Mouse (Mus musculus) neural tube, embryonic 11.5 days (tissue): Measurements from ENCODE around the gene 9030025P20Rik. TPM values are rescaled to one million over a fixed set of nuclear protein-coding genes. Genes with fewer than 3 reads are reported as not detected.
A peak's percentile ranks its signal among the peaks of the same experiment; 100 is the strongest.
"Not testable (repeated sequence)": the region's sequence is repeated elsewhere in the genome, so short reads cannot be mapped to it uniquely, and the experiment has no call there.

Source experiments
- ATAC-seq: fragments of 200-750 bp; cut with Nextera tagmentation; 2 replicates; pipeline ENCODE4 v1.8.0; 2017; ENCODE audit warnings: moderate number of reproducible peaks, mild to moderate bottlenecking, moderate TSS enrichment, moderate library complexity; ENCODE audit not compliant: insufficient read depth, low FRiP score, low TSS enrichment
- DNase-seq: peaks from one replicate; pipeline ENCODE4 v3.0.0-alpha.2; 2015; ENCODE audit warnings: low spot score
- H3K27ac ChIP-seq: fragments of 300-500 bp; sonication (generic); 2 replicates; pipeline ENCODE4 v1.5.1; 2014; ENCODE audit warnings: low read depth, mild to moderate bottlenecking, low read length
- H3K27me3 ChIP-seq: fragments of 300-500 bp; sonication (generic); 2 replicates; pipeline ENCODE4 v1.6.1; 2014; ENCODE audit warnings: mild to moderate bottlenecking, low read length, mixed read lengths; ENCODE audit not compliant: control insufficient read depth, insufficient read depth
- H3K36me3 ChIP-seq: fragments of 300-500 bp; sonication (generic); 2 replicates; pipeline ENCODE4 v1.6.1; 2014; ENCODE audit warnings: mild to moderate bottlenecking, low read length, moderate library complexity, mixed read lengths; ENCODE audit not compliant: control insufficient read depth, insufficient read depth
- H3K4me1 ChIP-seq: fragments of 300-500 bp; sonication (generic); 2 replicates; pipeline ENCODE4 v1.6.1; 2014; ENCODE audit warnings: low read length, mixed read lengths; ENCODE audit not compliant: control insufficient read depth, insufficient read depth
- H3K4me2 ChIP-seq: fragments of 300-500 bp; sonication (generic); 2 replicates; pipeline ENCODE4 v1.6.1; 2014; ENCODE audit warnings: low read depth, mild to moderate bottlenecking, moderate library complexity
- H3K4me3 ChIP-seq: fragments of 300-500 bp; sonication (generic); 2 replicates; pipeline ENCODE4 v1.5.1; 2014; ENCODE audit warnings: low read depth, low read length
- H3K9ac ChIP-seq: fragments of 300-500 bp; sonication (generic); 2 replicates; pipeline ENCODE4 v1.6.1; 2014; ENCODE audit warnings: mild to moderate bottlenecking, low read length
- H3K9me3 ChIP-seq: fragments of 300-500 bp; sonication (generic); 2 replicates; pipeline ENCODE4 v1.6.1; 2016; ENCODE audit warnings: low read length; ENCODE audit not compliant: control insufficient read depth
- WGBS: fragments of 180-500 bp; shearing (Covaris S2); extraction: QIAGEN DNeasy Blood & Tissue Kit; methylation state at CpG from one replicate; pipeline ENCODE4 v1.1.7; 2014; 5-methylcytosine and 5-hydroxymethylcytosine counted together
- polyA plus RNA-seq: library from polyadenylated mRNA; unstranded; fragments of >200 nt; fragmentation: Nextera tagmentation; extraction: Ambion mirVana; gene quantifications from 2 replicates; pipeline ENCODE4 v1.2.1, GENCODE M21; 2014

Gene 9030025P20Rik
- 6.6 and 8.2 TPM in 2 replicates for polyA plus RNA-seq

DNA sequence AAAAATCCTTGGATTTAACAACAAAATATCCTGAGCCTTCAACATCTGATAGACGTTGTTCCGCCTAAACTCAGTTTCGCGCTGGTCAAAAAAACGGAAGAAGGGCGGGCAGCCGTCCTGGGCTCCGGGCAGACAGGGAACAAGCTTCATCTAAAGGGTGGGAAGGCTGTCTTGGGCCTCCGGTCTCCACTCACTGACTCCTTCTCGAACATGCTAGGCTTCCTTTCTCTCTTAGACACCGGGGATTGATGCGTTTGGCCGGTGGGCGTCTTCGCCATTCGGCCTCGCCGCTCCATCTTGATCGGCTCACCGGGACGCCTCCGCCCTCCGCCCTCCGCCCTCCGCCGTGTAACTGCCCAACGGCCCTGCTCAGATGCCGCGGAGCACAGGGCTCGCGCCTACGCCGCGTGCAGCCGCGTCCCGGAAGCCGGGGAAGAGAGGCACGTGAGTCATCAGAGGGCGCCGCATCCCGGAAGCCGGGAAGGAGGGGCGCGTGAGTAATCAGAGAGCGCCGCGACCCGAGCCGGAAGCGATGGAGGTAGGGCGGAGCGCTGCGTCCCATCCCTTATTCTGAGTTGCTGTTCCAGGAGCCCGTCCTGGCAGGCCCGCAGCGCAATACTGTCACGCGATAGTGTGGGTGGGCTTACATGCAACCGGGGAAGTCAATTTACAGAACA lies at the start of gene 9030025P20Rik, which contains the start of gene Gm3417:
TSS of gene 9030025P20Rik (plus strand) at position 107 of the 677 bp plus-strand sequence.
TSS of gene Gm3417 (minus strand) at position 429 of the 677 bp plus-strand sequence.
- ATAC-seq: peak; percentile 97
- DNase-seq, H3K27me3 ChIP-seq, H3K4me1 ChIP-seq, H3K4me2 ChIP-seq, H3K27ac ChIP-seq, H3K4me3 ChIP-seq, H3K9ac ChIP-seq, H3K9me3 ChIP-seq, H3K36me3 ChIP-seq: not testable (repeated sequence)
- no CpG with 5 or more reads among the region's 60 CpGs for WGBS

DNA sequence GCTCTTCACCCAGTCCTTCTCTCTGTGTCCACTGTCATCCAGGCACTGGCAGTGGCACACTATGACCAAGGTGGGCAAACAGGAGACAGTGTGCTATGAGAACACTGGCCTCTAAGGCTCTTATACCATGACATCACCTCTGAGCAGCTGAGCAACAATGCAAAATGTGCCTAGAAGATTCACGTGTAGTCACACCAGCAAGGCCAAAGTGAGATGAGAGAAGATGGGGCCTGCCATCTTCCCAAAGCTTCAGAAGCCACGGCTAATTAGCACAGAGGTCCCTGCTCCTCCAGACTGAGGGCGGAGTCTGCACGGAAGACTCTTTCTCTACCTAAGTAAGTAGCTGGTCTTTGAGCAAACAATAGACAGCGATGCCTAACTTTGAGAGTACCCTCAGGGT lies 49.6 kb upstream of the 9030025P20Rik start:
- H3K9me3 ChIP-seq: no peaks in the 10 kb centered on the region
- H3K27ac ChIP-seq: no peak overlapping the region
- DNase-seq (no peak), ATAC-seq (no peak)
- H3K36me3 ChIP-seq: no peaks in the 10 kb centered on the region
- H3K27me3 ChIP-seq: no peaks in the 10 kb centered on the region
- WGBS: 72% methylated on average over 5 of the region's 5 CpGs
- no peak overlapping the region for H3K4me3 ChIP-seq
- H3K4me2 ChIP-seq: no peak overlapping the region
- no peaks in the 10 kb centered on the region for H3K4me1 ChIP-seq
- no peak overlapping the region for H3K9ac ChIP-seq

DNA sequence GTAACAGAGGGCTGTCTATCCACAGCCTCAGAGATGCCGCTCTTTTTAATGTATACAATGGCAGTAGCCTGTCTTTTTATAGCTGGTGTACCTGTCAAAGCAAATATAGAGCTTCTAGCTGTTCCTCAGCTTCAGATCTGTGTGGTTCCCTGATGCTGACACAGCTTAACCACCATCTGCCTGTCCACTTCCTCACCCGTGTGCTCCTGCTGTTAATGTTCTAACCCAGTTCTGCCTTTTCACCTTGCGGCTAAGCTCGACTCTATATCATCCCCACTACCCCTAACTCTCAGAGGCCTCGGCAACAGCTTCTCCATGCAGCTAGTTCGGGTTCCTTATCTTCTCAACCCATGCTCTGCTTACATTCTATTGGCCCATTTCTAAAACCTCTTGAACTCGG lies 47.6 kb upstream of the 9030025P20Rik start:
- no peaks in the 10 kb centered on the region for H3K27me3 ChIP-seq
- WGBS: 86% methylated on average over 7 of the region's 7 CpGs

DNA sequence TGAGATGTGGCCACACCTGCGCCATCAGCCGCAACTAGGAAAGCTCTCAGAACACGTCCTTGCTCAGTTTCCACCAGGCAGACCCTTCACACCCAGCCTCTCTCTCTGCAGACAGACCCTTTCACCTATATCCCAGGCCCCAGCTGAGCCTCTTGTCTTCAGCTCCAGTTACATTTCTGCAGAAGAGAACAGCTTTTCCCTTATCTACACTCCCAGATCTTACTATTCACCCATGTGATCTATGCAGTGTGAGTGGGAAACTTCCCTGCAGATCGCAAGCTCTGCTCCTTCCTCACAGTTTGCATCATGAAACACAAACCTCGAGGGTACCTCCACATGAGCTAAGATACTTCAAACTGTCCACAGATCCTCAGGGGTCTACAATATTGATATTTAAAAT lies 46.8 kb upstream of the 9030025P20Rik start:
- no peaks in the 10 kb centered on the region for H3K27me3 ChIP-seq

More for the DNA sequence above, 47.6 kb upstream of the 9030025P20Rik start:
- no peak overlapping the region for H3K9ac ChIP-seq
- ATAC-seq (no peak), DNase-seq (no peak)
- no peaks in the 10 kb centered on the region for H3K36me3 ChIP-seq
- no peaks in the 10 kb centered on the region for H3K9me3 ChIP-seq
- H3K27ac ChIP-seq: no peak overlapping the region
- H3K4me1 ChIP-seq: no peaks in the 10 kb centered on the region
- H3K4me3 ChIP-seq: no peak overlapping the region
- H3K4me2 ChIP-seq: no peak overlapping the region

DNA sequence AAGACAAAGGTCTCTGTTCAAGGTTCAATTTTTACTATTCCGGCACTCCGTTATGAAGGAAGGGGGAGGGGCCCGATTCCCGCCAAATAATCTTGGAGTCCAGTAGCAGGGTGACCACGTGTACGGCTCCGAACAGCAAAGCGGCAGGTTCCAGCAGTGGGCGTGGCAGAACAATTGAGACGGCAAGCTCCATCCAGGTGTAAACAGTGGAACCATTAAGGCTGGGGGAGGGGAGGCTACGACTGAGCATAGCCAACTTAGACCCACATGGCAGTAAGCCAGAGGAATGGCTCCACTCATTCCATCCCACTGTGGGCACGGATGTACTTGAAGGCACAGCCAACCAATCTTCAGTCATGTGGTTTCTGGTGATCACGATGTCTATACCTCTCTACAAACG lies 43.0 kb upstream of the 9030025P20Rik start:
- H3K9ac ChIP-seq, DNase-seq, H3K4me2 ChIP-seq, H3K27me3 ChIP-seq, H3K27ac ChIP-seq, H3K4me1 ChIP-seq, ATAC-seq, H3K36me3 ChIP-seq, H3K4me3 ChIP-seq, H3K9me3 ChIP-seq: not testable (repeated sequence)
- WGBS: 84% methylated on average over 13 of the region's 14 CpGs

More for the DNA sequence above, 46.8 kb upstream of the 9030025P20Rik start:
- Histone ChIP-seq H3K36me3 (no peaks in the 10 kb centered on the region), H3K9me3 (no peaks in the 10 kb centered on the region), H3K27ac (no peak overlapping the region), H3K4me3 (no peak overlapping the region), H3K4me1 (no peaks in the 10 kb centered on the region), H3K4me2 (no peak overlapping the region), H3K9ac (no peak overlapping the region)
- DNase-seq: no peak
- no peak for ATAC-seq
- WGBS: 90% methylated on average over 5 of the region's 5 CpGs

DNA sequence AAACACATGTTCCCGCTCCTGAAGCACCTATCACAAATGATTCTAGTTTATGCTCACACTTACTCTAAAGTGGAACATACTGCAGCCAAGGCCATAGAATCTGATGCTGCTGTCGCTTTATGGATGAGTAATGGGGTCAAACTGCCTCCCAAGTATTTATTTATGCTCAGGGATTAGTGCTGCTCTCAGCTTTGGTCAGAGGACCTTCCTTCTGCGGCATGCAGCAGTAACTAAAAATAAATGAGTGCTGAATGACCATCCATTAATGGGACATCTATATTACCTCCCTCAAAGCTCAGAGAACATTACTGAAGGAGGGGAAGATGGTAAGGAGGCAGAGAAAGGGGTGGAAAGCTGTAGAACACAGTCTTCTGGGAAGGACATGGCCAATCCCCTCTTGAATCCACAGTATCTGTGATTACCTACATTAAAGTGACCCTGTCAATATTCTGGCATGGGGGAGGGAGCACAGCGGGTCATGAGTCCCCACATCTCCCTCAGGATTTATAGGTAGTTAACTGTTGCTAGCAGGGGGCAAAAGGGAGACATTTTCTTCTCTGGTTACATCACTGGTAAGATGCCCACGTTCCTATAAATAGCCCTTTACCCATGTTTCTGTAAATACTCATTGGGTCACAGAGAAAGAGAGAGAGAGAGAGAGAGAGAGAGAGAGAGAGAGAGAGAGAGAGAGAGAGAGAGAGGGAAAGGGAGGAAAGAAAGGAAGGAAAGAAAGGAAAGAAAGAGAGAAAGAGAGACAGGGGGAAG lies 42.2 kb upstream of the 9030025P20Rik start:
- Histone ChIP-seq H3K9ac (no peak overlapping the region), H3K9me3 (no peaks in the 10 kb centered on the region), H3K27me3 (no peaks in the 10 kb centered on the region), H3K27ac (no peak overlapping the region), H3K4me3 (no peak overlapping the region), H3K36me3 (no peaks in the 10 kb centered on the region), H3K4me2 (no peak overlapping the region), H3K4me1 (no peaks in the 10 kb centered on the region)
- no peak for ATAC-seq
- DNase-seq: no peak
- 71% methylated on average over 5 of the region's 5 CpGs for WGBS

DNA sequence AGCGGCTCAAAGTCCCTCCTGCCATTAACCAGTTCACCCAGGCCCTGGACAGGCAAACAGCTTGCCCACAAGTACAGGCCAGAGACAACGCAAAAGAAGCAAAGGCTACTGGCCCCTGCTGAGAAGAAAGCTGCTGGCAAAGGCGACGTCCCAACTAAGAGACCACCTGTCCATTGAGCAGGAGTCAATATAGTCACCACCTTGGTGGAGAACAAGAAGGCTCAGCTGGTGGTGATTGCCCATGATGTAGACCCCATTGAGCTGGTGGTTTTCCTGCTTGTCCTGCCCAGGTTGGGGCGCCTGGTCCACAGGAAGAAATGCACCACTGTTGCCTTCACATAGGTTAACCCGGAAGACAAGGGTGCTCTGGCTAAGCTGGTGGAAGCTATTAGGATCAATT lies 36.1 kb upstream of the 9030025P20Rik start:
- not testable (repeated sequence) for H3K27ac ChIP-seq, H3K9me3 ChIP-seq, DNase-seq, H3K36me3 ChIP-seq, ATAC-seq, H3K27me3 ChIP-seq, H3K4me1 ChIP-seq
- peak overlapping the region; percentile 73; the same call in 1 of the 2 replicates for H3K4me3 ChIP-seq
- H3K4me2 ChIP-seq: peak overlapping the region; percentile 73
- 72% methylated on average over 6 of the region's 6 CpGs for WGBS
- H3K9ac ChIP-seq: peak overlapping the region; percentile 72; the same call in 1 of the 2 replicates

DNA sequence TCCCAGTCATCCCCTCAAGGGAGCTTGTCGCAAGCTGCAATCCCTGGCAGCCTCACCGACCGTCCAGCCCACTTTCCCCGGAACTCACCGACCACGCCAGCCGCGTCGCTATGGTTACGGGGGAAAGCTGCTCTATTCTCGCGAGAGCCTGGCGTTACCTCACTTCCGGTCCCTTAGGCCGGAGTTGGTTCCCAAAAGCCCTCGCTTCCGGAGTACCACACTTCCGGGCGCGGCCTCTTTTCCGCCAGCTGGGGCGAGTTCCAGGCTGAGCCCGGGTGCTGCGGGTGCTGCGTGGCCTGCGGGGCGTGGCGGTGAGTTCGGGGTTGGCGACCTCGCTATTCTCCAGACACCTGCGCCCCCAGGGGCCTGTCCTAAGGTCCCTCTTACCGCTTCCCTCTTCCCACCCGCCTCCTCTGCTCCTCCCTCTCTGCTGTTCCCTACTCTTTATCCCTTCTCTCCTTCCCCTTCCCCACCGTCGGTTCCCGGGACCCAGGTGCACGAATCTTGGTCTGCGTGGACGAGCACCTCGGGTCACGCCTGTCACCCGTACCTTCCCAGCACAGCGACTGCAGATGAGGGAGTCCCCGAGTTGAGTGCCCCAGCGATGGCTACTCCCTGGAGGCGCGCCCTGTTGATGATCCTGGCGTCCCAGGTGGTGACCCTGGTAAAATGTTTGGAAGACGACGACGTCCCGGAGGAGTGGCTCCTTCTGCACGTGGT lies 35.1 kb upstream of the 9030025P20Rik start, which contains the start of the genes Wdr27 and 1600012H06Rik:
TSS of gene Wdr27 (minus strand) at position 150 of the 720 bp plus-strand sequence.
TSS of gene 1600012H06Rik (plus strand) at position 176 of the 720 bp plus-strand sequence.
- Histone ChIP-seq H3K4me2 (peak within 1 kb of the TSS; percentile 73), H3K9ac (peak within 1 kb of the TSS; percentile 76), H3K4me3 (peak within 1 kb of the TSS; percentile 73), H3K36me3 (no peaks in the 10 kb centered on the region), H3K27ac (0 out of 2 replicates have a peak within 1 kb of the TSS, but pooled peaks have one; percentile 31), H3K9me3 (no peaks in the 10 kb centered on the region), H3K4me1 (peaks cover 5% of the 10 kb centered on the region), H3K27me3 (no peaks in the 10 kb centered on the region)
- ATAC-seq (peak; percentile 99), DNase-seq (peak; percentile 99)
- WGBS: under 1% methylated on average over 54 of the region's 54 CpGs
